Mouse (Mus musculus) urinary bladder, postnatal 25 days (tissue): ENCODE data around the gene Sh2d1b1.
A peak's percentile ranks its signal among the peaks of the same experiment; 100 is the strongest.
"Not testable (repeated sequence)": the region's sequence is repeated elsewhere in the genome, so short reads cannot be mapped to it uniquely, and the experiment has no call there.

Experiments used
- DNase-seq: peaks from one replicate; pipeline ENCODE4 v3.0.0; 2022; ENCODE audit warnings: low spot score

Sh2d1b1 gene

GRCm38 (mm10) chr1:170277016-170277415, at the start of gene Sh2d1b1:
Sh2d1b1 (plus strand) TSS chr1:170277320.
- no peak for DNase-seq

- not testable (repeated sequence) for DNase-seq
Observed at GRCm38 (mm10) chr1:170232688-170233087, 44.4 kb upstream of the Sh2d1b1 start, which contains the start of gene Sh2d1b2. Sh2d1b2 (plus strand) TSS chr1:170232749.

DNA sequence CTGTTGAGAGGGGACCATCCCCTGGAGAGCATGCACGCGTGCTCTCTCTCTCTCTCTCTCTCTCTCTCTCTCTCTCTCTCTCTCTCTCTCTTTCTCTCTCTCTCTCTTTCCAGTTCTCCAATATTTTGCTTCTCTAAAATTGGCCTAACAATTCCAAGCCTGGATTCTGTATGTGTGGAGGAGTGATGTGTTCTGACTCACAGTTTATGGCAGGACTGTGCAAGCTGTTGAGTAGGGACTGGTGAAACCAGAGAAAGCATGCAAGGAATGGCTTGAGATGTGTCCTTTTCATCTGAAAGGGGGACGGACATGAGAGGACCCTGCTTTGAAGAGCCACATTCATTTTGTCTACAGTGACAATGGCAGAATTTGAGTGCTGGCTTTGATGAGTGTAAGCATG, 32.1 kb upstream of the Sh2d1b1 start:
- DNase-seq = no peak

GRCm38 (mm10) chr1:170254893-170255559, 22.1 kb upstream of the Sh2d1b1 start:
- DNase-seq = no peak

DNA sequence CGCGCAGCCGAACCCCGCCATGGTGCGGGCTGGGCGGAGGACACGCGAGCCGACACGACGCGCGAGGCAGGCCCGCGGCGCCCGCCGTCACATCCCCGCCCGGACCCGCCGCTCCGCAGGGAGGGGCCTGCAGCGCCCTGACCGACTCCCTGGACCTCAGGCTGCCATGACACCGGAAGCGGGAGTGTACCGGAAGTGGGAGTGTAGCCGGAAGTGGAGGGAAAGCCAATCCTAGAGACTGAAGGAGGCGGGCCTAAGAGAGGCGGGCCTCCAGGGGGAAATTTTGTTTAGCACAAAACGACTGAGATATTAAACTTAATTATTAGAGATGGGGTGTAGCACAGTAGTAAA, 21.6 kb upstream of the Sh2d1b1 start:
- peak; percentile 71 for DNase-seq

- DNase-seq = no peak
Observed at GRCm38 (mm10) chr1:170270281-170270680, 6.8 kb upstream of the Sh2d1b1 start.

DNA sequence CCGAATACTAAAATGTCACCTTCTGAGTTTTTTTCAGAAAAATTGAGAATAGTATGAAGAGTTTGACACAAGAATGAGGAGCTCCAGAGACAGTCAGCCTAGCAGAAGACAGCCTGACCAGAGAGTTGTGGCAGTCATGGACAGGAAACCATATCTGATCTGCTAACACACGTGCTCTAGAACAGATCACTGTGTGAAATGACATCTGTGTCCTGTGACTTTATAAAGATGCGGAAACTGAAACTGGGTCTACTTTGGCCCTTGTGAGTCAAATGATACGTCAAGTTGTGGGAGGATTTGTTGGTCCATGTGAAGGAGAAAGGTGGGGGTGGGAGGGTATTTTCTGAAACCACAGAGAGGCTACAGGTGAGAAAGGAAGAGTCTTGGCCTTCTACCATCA, 6.4 kb upstream of the Sh2d1b1 start:
- DNase-seq = no peak

- no peak for DNase-seq
Observed at GRCm38 (mm10) chr1:170273252-170273651, 3.9 kb upstream of the Sh2d1b1 start.

- no peak for DNase-seq
Observed at GRCm38 (mm10) chr1:170282415-170283129, 5.5 kb downstream of the Sh2d1b1 start.

GRCm38 (mm10) chr1:170292239-170292951, 15.3 kb downstream of the Sh2d1b1 start:
- DNase-seq = peak; percentile 9

GRCm38 (mm10) chr1:170293257-170293656, 16.1 kb downstream of the Sh2d1b1 start:
- DNase-seq = no peak

DNA sequence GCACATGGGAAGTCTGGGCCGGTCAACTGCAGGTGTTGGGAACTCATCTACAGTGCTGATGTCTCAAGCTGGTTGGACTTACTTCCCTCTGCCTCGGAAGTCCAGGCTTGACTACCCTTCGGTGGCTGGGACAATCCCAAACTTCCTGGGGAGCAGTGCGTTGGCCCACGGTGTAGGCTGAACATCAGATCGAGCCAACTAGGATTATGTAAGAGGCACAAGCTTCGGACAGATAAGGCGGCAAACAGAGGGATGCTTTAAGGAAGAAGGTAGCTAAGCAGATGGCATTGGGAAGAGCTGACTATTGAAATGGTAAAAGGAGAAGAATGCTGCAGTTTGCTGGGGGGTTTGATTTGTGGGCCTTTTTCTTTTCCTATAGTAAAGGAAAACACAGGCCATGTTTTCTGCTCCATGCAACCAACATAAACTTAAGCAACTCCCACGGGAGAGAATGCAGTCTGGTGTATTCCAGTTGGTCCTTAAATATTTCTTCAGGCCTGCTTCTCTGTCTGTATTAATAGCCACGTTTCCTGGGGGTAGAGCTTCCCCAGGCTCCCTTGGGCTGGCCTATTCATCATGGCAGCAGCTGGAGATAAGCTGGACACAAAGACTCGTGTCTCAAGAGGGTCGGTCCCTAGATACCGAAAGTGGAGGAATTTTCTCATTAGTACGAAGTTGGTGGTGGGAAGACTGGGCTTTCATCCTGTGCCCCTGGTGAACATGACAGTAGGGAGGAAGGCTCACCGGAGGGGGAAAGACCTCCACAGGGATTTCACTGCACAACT, 17.9 kb downstream of the Sh2d1b1 start:
- no peak for DNase-seq

- DNase-seq = no peak
Observed at GRCm38 (mm10) chr1:170299496-170299895, 22.4 kb downstream of the Sh2d1b1 start.

- DNase-seq = no peak
Observed at GRCm38 (mm10) chr1:170301686-170302085, 24.6 kb downstream of the Sh2d1b1 start.

DNA sequence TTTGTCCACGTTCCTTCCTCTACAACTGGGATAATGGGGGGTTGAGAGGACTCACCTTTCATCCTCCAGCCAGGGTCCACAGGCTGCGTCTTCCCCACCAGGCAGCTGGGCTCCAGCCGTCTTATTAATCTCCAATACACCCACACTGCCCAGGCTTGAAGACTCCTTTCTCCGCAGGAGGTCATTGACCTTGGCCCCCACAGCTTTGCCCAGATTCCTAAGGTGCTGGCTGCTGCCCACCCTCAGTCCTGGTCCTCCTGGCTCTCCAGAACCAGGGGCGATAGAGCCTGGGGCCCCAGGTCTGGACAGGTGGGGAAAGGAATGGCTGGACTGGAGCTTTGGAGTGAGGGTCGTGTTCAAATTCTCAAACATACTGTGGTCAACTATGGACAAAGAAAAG, 25.3 kb downstream of the Sh2d1b1 start:
- no peak for DNase-seq

- no peak for DNase-seq
Observed at GRCm38 (mm10) chr1:170303103-170303502, 26.0 kb downstream of the Sh2d1b1 start.

DNA sequence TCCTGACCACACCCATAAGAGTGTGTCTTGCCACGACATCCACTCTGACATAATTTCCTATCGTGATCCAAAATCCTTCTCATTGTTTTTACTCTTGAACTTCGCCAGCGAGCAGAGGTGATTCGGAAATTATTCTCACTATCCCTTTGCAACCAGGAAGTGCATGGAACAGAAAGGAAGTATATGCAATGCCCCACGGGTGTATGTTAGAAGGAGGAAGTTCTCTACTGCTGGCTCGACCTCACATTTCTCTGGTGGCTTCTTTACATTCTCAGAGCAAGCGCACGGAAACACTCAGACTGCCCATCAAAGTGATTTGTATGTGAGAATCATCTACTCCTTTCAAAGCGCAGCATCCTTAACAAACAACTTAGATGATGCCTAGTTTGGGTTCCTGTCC, 27.9 kb downstream of the Sh2d1b1 start:
- DNase-seq = no peak

DNA sequence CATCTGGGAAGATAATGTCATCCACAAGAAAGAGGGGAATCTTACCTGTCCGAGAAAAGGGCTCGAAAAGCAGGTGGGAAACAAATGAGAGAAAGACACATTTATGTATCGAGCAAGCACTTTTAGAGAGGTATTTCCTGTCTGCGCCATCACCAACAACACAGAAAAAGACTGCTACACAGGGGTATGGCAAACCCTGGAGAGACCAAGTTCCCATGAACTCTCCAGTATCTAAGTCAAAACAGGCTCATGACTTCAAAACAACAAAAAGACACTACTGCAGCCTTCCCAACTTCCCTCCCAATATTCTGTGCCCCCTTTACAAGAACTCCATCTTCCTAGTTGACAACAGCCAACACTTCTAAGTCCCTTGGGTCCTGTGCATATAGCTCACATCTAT, 29.1 kb downstream of the Sh2d1b1 start, which contains the start of gene Gm7694:
Gene Gm7694 (minus strand): TSS at position 101 of the 400 bp plus-strand sequence.
- DNase-seq = no peak

GRCm38 (mm10) chr1:170308503-170308902, 31.4 kb downstream of the Sh2d1b1 start, which contains the start of gene Spata46:
Spata46 (plus strand) TSS chr1:170308803.
- DNase-seq = no peak

DNA sequence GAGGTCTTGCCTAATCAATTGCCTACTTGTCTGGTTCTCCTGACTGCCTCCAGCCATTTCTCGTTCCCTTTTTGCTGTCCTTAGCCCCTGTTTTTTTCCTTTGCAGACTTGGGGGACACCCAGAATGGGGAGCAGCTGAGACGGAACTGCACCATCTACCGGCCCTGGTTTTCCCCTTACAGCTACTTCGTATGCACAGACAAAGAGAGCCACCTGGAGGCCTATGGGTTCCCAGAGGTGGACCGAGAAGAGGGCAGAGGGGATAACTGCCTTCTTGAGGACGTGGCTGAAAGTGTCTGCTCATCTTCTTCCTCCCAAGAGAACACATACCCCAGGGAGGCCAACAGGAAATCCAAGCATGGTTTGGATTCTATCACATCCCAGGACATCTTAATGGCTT, 34.3 kb downstream of the Sh2d1b1 start:
- DNase-seq = no peak

- no peak for DNase-seq
Observed at GRCm38 (mm10) chr1:170322046-170322445, 44.9 kb downstream of the Sh2d1b1 start.

GRCm38 (mm10) chr1:170323001-170323400, 45.9 kb downstream of the Sh2d1b1 start:
- DNase-seq = no peak
